Mouse (Mus musculus) left cerebral cortex, adult 8-10 months (tissue): ENCODE data around the gene 6030452D12Rik. TPM values are rescaled to one million over a fixed set of nuclear protein-coding genes. Genes with fewer than 3 reads are reported as not detected.

Experiments used
- DNase-seq, 2 experiments: peaks; one replicate each; pipeline ENCODE4 v3.0.0; 2022; ENCODE audit warnings: low spot score in 2 of 2
- total RNA-seq, 4 experiments: library from RNA; stranded (reverse); gene quantifications; 2 replicates each; pipeline ENCODE4 v1.2.4; 2022

The 6030452D12Rik gene
- total RNA-seq, 4 experiments from 2014 or later, result not detected

GRCm38 (mm10) chr8:106516581-106516980 is 16.3 kb downstream of the 6030452D12Rik start:
- DNase-seq, result no peak

- DNase-seq, result no peak
These were observed 18.4 kb downstream of the 6030452D12Rik start for GRCm38 (mm10) chr8:106518763-106519162.

GRCm38 (mm10) chr8:106520578-106520977 is 20.3 kb downstream of the 6030452D12Rik start:
- no peak for DNase-seq

GRCm38 (mm10) chr8:106521845-106522244 is 21.5 kb downstream of the 6030452D12Rik start:
- no peak for DNase-seq

- no peak for DNase-seq
These were observed 26.4 kb downstream of the 6030452D12Rik start for GRCm38 (mm10) chr8:106526725-106527124.

- DNase-seq, result no peak
These were observed 27.1 kb downstream of the 6030452D12Rik start for GRCm38 (mm10) chr8:106527241-106528036.

- no peak for DNase-seq
These were observed 28.4 kb downstream of the 6030452D12Rik start for GRCm38 (mm10) chr8:106528596-106529249.

GRCm38 (mm10) chr8:106529885-106530482 is 29.7 kb downstream of the 6030452D12Rik start:
- no peak for DNase-seq

- no peak for DNase-seq
These were observed 30.2 kb downstream of the 6030452D12Rik start for GRCm38 (mm10) chr8:106530566-106530965.

GRCm38 (mm10) chr8:106533709-106534108 is 33.4 kb downstream of the 6030452D12Rik start:
- DNase-seq, result no peak

- no peak for DNase-seq
These were observed 34.1 kb downstream of the 6030452D12Rik start for GRCm38 (mm10) chr8:106534449-106534848.

GRCm38 (mm10) chr8:106535448-106535847 is 35.1 kb downstream of the 6030452D12Rik start:
- DNase-seq, result no peak

GRCm38 (mm10) chr8:106539193-106539592 is 38.9 kb downstream of the 6030452D12Rik start:
- DNase-seq, result no peak

GRCm38 (mm10) chr8:106541002-106541401 is 40.7 kb downstream of the 6030452D12Rik start:
- DNase-seq, result no peak

- DNase-seq, result no peak
These were observed 42.7 kb downstream of the 6030452D12Rik start for GRCm38 (mm10) chr8:106543043-106543442.

GRCm38 (mm10) chr8:106545149-106545548 is 44.8 kb downstream of the 6030452D12Rik start:
- no peak for DNase-seq

GRCm38 (mm10) chr8:106546746-106547145 is 46.4 kb downstream of the 6030452D12Rik start:
- no peak for DNase-seq

GRCm38 (mm10) chr8:106548366-106548936 is 48.1 kb downstream of the 6030452D12Rik start:
- no peak for DNase-seq

- no peak for DNase-seq
These were observed 50.6 kb downstream of the 6030452D12Rik start for GRCm38 (mm10) chr8:106550906-106551305.

- no peak for DNase-seq
These were observed 53.7 kb downstream of the 6030452D12Rik start for GRCm38 (mm10) chr8:106554011-106554410.

GRCm38 (mm10) chr8:106556068-106556645 is 55.8 kb downstream of the 6030452D12Rik start:
- DNase-seq, result no peak
